Mouse (Mus musculus): ENCODE results near the gene Tle4.

The Tle4 gene

GRCm38 (mm10) chr19:14466020-14466419, 131.8 kb downstream of the Tle4 start:
- no peak for DNase-seq (ENCODE audit: low spot score in 2 of 2)

GRCm38 (mm10) chr19:14463281-14464079, 134.4 kb downstream of the Tle4 start:
- DNase-seq (ENCODE audit: low spot score in 2 of 2) = no peak

GRCm38 (mm10) chr19:14453486-14453885, 144.4 kb downstream of the Tle4 start:
- no peak for DNase-seq (ENCODE audit: low spot score in 2 of 2)

GRCm38 (mm10) chr19:14451329-14451728, 146.5 kb downstream of the Tle4 start:
- DNase-seq (ENCODE audit: low spot score in 2 of 2) = no peak

GRCm38 (mm10) chr19:14449738-14450137, 148.1 kb downstream of the Tle4 start:
- DNase-seq (ENCODE audit: low spot score in 2 of 2) = peak in 1 of 2 experiments; percentile 6

GRCm38 (mm10) chr19:14448586-14448985, 149.3 kb downstream of the Tle4 start:
- DNase-seq (ENCODE audit: low spot score in 2 of 2) = no peak

GRCm38 (mm10) chr19:14447474-14447873, 150.4 kb downstream of the Tle4 start:
- no peak for DNase-seq (ENCODE audit: low spot score in 2 of 2)

GRCm38 (mm10) chr19:14441861-14442260, 156.0 kb downstream of the Tle4 start:
- DNase-seq (ENCODE audit: low spot score in 2 of 2) = no peak

GRCm38 (mm10) chr19:14437226-14437625, 160.6 kb downstream of the Tle4 start:
- DNase-seq (ENCODE audit: low spot score in 2 of 2) = no peak

- no peak for DNase-seq (ENCODE audit: low spot score in 2 of 2)
Measured at GRCm38 (mm10) chr19:14436567-14436966, 161.3 kb downstream of the Tle4 start.

- DNase-seq (ENCODE audit: low spot score in 2 of 2) = no peak
Measured at GRCm38 (mm10) chr19:14435681-14436376, 162.0 kb downstream of the Tle4 start.

GRCm38 (mm10) chr19:14433900-14434299, 164.0 kb downstream of the Tle4 start:
- no peak for DNase-seq (ENCODE audit: low spot score in 2 of 2)

- no peak for DNase-seq (ENCODE audit: low spot score in 2 of 2)
Measured at GRCm38 (mm10) chr19:14432436-14432835, 165.4 kb downstream of the Tle4 start.

GRCm38 (mm10) chr19:14426920-14427319, 170.9 kb downstream of the Tle4 start:
- no peak for DNase-seq (ENCODE audit: low spot score in 2 of 2)

- DNase-seq (ENCODE audit: low spot score in 2 of 2) = no peak
Measured at GRCm38 (mm10) chr19:14426244-14426868, 171.5 kb downstream of the Tle4 start.

GRCm38 (mm10) chr19:14425122-14425521, 172.7 kb downstream of the Tle4 start:
- DNase-seq (ENCODE audit: low spot score in 2 of 2) = no peak

GRCm38 (mm10) chr19:14424016-14424964, 173.6 kb downstream of the Tle4 start:
- no peak for DNase-seq (ENCODE audit: low spot score in 2 of 2)

- DNase-seq (ENCODE audit: low spot score in 2 of 2) = no peak
Measured at GRCm38 (mm10) chr19:14421691-14422090, 176.2 kb downstream of the Tle4 start.

GRCm38 (mm10) chr19:14419886-14420285, 178.0 kb downstream of the Tle4 start:
- no peak for DNase-seq (ENCODE audit: low spot score in 2 of 2)

GRCm38 (mm10) chr19:14416845-14417244, 181.0 kb downstream of the Tle4 start:
- DNase-seq (ENCODE audit: low spot score in 2 of 2) = no peak

- no peak for DNase-seq (ENCODE audit: low spot score in 2 of 2)
Measured at GRCm38 (mm10) chr19:14415996-14416395, 181.9 kb downstream of the Tle4 start.

- DNase-seq (ENCODE audit: low spot score in 2 of 2) = no peak
Measured at GRCm38 (mm10) chr19:14414957-14415356, 182.9 kb downstream of the Tle4 start.

Data from heart, adult 9 months (tissue).